Mouse (Mus musculus) hindbrain, embryonic 16.5 days (tissue): ENCODE measurements around the gene Gnai2. TPM values are rescaled to one million over a fixed set of nuclear protein-coding genes. Genes with fewer than 3 reads are reported as not detected.

Experiments used
- ATAC-seq: fragments of 200-750 bp; cut with Nextera tagmentation; 2 replicates; pipeline ENCODE4 v1.8.0; 2017; ENCODE audit warnings: moderate TSS enrichment, moderate library complexity
- H3K27ac ChIP-seq: fragments of 300-500 bp; sonication (generic); 2 replicates; pipeline ENCODE4 v1.5.1; 2014; ENCODE audit warnings: low read depth, mild to moderate bottlenecking, control low read depth, low read length, moderate library complexity
- H3K27me3 ChIP-seq: fragments of 300-500 bp; sonication (generic); replicated peaks from 2 replicates; pipeline ENCODE4 v1.6.1; 2014; ENCODE audit warnings: low read length; ENCODE audit not compliant: control insufficient read depth, insufficient read depth
- H3K36me3 ChIP-seq: fragments of 300-500 bp; sonication (generic); 2 replicates; pipeline ENCODE4 v1.6.1; 2014; ENCODE audit warnings: mild to moderate bottlenecking, low read length, moderate library complexity, mixed read lengths; ENCODE audit not compliant: control insufficient read depth, insufficient read depth
- H3K4me1 ChIP-seq: fragments of 300-500 bp; sonication (generic); 2 replicates; pipeline ENCODE4 v1.6.1; 2014; ENCODE audit warnings: low read depth, low read length; ENCODE audit not compliant: control insufficient read depth, insufficient read depth
- H3K4me2 ChIP-seq: fragments of 300-500 bp; sonication (generic); 2 replicates; pipeline ENCODE4 v1.6.1; 2014; ENCODE audit warnings: mild to moderate bottlenecking, low read length, control low read depth, moderate library complexity
- H3K4me3 ChIP-seq: fragments of 300-500 bp; sonication (generic); 2 replicates; pipeline ENCODE4 v1.5.1; 2014; ENCODE audit warnings: mild to moderate bottlenecking, low read length, control low read depth, moderate library complexity
- H3K9ac ChIP-seq: fragments of 300-500 bp; sonication (generic); 2 replicates; pipeline ENCODE4 v1.6.1; 2014; ENCODE audit warnings: low read depth, mild to moderate bottlenecking, control low read depth, low read length, moderate library complexity
- H3K9me3 ChIP-seq: fragments of 300-500 bp; sonication (generic); 2 replicates; pipeline ENCODE4 v1.6.1; 2014; ENCODE audit warnings: mild to moderate bottlenecking, low read length, moderate library complexity; ENCODE audit not compliant: control insufficient read depth
- WGBS: fragments of 180-500 bp; shearing (Covaris S2); extraction: QIAGEN DNeasy Blood & Tissue Kit; methylation state at CpG from one replicate; pipeline ENCODE4 v1.1.7; 2014; 5-methylcytosine and 5-hydroxymethylcytosine counted together
- polyA plus RNA-seq: library from polyadenylated mRNA; unstranded; fragments of >200 nt; fragmentation: Nextera tagmentation; extraction: Ambion mirVana; gene quantifications from 2 replicates; pipeline ENCODE4 v1.2.1, GENCODE M21; 2015

The Gnai2 gene
- polyA plus RNA-seq, 1 experiment from 2014 or later: 302 TPM

DNA sequence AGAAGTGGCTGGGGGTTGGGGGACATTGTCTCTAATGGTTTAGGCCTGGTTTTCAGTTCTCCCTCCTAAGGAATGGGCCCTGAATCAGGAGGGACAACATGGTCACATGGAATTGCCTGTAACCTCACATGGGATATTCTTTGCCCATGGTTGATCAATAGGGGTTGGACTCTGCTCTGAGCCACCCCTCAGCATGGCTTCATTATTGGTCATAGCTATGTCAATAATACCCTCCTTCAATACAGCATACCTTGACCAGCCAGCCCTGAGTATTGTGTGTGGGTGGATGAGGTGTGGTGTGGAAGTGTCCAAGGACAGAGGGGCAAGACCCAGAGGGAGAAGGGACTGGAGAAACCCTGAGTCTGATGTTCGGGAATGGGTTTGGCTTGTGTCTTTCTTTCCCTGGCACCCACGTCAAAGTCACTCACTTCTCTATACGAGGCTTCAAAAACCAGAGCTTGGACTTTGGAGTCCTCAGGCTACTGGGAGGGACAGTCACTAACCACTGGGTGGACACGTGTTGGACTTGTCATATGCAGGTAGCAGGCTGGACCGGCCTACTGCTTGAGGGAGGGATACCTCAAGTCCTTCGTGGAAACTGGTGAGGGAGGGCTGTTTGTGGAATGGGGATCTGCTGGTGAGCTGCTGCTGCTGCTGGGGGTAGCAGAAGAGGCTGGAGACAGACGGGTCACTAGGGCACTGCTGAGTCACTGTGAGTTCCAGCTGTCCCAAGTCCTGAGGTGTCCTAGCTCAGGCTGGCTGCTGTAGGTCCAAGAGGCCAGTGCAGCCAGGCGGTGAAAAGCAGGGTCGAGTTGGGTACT is 39.7 kb upstream of the Gnai2 start:
- Histone ChIP-seq H3K9ac (no peak overlapping the region), H3K9me3 (no peaks in the 10 kb centered on the region), H3K4me2 (no peak overlapping the region), H3K4me3 (no peak overlapping the region), H3K27me3 (peaks cover 17% of the 10 kb centered on the region), H3K36me3 (no peaks in the 10 kb centered on the region), H3K4me1 (peaks cover 8% of the 10 kb centered on the region), H3K27ac (no peak overlapping the region)
- ATAC-seq: no peak
- 60% methylated on average over 9 of the region's 9 CpGs for WGBS

DNA sequence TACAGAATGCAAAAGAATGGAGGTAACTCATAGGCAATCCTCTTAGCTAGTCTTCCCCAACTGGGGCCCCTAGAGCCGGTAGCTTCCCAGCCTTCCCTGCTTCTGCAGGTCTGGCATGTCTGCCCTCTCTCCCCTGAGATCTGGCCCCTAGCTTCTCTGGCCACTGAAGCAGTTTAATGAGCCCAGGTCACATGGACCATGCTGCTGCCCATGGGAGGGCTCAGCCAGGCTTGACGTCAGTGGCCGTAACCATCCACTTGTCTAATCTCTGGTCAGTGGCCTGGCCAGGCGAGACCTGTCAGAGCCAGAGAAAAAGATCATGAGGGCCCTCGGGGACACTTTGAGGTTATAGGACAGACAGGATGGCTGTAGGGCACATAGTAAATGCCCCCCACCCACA is 35.1 kb upstream of the Gnai2 start:
- no peak for ATAC-seq
- Histone ChIP-seq H3K4me3 (no peak overlapping the region), H3K9ac (no peak overlapping the region), H3K9me3 (no peaks in the 10 kb centered on the region), H3K4me2 (no peak overlapping the region), H3K27me3 (peaks cover 18% of the 10 kb centered on the region), H3K36me3 (no peaks in the 10 kb centered on the region), H3K4me1 (peaks cover 22% of the 10 kb centered on the region), H3K27ac (no peak overlapping the region)
- WGBS: 66% methylated on average over 5 of the region's 5 CpGs

DNA sequence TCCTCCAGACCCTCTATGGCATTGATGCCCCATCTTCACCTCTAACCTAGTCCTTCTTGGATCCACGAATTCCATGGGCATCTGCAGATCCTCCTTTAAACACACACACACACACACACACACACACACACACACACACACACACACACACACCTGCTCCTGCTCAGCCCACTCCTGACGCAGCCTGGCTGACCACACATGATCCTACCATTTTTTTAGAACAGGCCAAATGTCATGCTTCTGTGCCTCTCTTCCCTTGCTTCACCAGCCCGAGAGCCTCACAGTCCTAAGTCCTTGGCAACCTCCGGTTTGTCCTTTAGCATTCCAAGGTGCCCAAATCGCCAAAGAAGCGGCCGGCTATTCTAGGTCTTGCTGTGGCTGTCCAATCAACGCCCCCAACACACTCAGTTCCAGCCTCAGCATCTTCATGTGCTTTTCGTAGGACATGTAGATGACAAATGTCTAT is 34.3 kb upstream of the Gnai2 start, which contains the start of gene Slc38a3:
Gene Slc38a3, minus strand, starts transcription at position 51 of the 466 bp plus-strand sequence.
- Histone ChIP-seq H3K27me3 (peaks cover 10% of the 10 kb centered on the region), H3K27ac (no peak within 1 kb of the TSS), H3K4me1 (peaks cover 22% of the 10 kb centered on the region), H3K9ac (no peak within 1 kb of the TSS), H3K4me2 (no peak within 1 kb of the TSS), H3K36me3 (no peaks in the 10 kb centered on the region), H3K4me3 (no peak within 1 kb of the TSS), H3K9me3 (no peaks in the 10 kb centered on the region)
- no peak for ATAC-seq
- 86% methylated on average over 9 of the region's 9 CpGs for WGBS

DNA sequence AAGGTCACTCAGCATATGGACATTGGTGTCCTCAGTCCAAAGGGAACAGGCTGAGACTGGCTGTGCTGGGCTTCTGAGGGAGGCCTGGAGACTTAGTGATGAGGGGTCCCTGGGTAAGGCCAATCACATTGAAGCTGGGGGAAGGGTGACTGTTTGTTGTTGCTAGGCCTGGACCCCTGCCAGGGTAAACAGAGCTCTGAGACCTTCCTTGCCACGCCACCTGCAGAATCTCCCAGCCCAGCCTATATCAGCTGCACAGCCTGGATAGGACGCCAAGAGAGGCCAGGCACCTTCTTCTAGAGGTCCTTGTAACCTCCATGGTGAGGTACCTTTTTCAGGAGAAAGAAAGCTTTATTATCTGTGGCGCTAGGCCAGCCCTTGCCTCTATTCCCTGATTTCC is 33.7 kb upstream of the Gnai2 start:
- H3K27ac ChIP-seq: no peak overlapping the region
- no peaks in the 10 kb centered on the region for H3K36me3 ChIP-seq
- H3K9me3 ChIP-seq: no peaks in the 10 kb centered on the region
- ATAC-seq: no peak
- peaks cover 9% of the 10 kb centered on the region for H3K27me3 ChIP-seq
- H3K4me2 ChIP-seq: no peak overlapping the region
- no peak overlapping the region for H3K9ac ChIP-seq
- no peak overlapping the region for H3K4me3 ChIP-seq
- 62% methylated on average over 3 of the region's 3 CpGs for WGBS
- H3K4me1 ChIP-seq: peaks cover 22% of the 10 kb centered on the region

DNA sequence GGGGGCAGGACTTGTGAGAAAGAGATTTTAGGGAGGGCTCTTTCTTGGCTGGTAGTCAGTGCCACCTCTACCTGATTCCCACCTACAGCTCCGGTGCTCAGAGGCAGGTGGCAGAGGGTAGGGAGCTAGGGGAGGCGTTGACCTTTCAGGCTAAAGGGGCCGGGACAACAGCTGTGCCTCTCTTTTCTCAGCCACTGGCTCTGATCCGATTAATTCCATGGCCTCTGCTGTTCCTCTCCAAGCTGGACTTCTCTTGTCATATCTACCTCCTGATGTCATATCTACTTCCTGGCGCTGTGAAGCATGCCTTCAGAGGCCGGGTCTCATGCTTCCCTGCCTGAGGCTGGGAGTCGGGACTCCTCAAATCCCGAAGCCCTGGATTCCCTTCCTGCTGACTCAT is 32.8 kb upstream of the Gnai2 start:
- Histone ChIP-seq H3K27me3 (peaks cover 9% of the 10 kb centered on the region), H3K9me3 (no peaks in the 10 kb centered on the region), H3K4me1 (peaks cover 26% of the 10 kb centered on the region), H3K27ac (no peak overlapping the region), H3K4me2 (no peak overlapping the region), H3K9ac (no peak overlapping the region), H3K36me3 (no peaks in the 10 kb centered on the region), H3K4me3 (no peak overlapping the region)
- 50% methylated on average over 8 of the region's 8 CpGs for WGBS
- ATAC-seq: no peak

DNA sequence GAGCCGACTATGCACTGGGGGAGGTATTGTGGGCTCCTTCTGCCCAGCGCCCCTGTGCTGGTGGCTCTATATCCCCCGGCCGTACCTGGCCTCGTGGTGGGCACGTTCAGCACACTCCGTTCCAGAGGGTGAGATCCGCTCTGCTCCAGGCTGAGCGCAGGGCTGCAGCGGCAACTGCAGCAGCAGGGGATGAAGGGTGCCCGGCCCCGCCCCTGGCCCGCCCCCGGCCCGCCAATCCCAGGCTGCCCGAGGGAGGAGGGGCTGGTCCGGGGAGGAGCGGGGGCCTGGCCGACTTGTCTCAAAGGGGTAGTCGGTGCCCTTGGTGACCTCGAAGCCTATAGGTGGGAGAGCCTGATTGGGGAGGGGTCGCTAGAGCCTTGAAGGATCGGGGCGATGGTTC is 32.1 kb upstream of the Gnai2 start:
- WGBS: under 1% methylated on average over 24 of the region's 24 CpGs
- H3K9ac ChIP-seq: peak overlapping the region; percentile 70
- H3K4me2 ChIP-seq: peak overlapping the region; percentile 73
- no peaks in the 10 kb centered on the region for H3K36me3 ChIP-seq
- peaks cover 29% of the 10 kb centered on the region for H3K4me1 ChIP-seq
- peak overlapping the region; percentile 50 for H3K4me3 ChIP-seq
- ATAC-seq: peak; percentile 81
- H3K27ac ChIP-seq: peak overlapping the region; percentile 60
- no peaks in the 10 kb centered on the region for H3K9me3 ChIP-seq
- peaks cover 9% of the 10 kb centered on the region for H3K27me3 ChIP-seq

DNA sequence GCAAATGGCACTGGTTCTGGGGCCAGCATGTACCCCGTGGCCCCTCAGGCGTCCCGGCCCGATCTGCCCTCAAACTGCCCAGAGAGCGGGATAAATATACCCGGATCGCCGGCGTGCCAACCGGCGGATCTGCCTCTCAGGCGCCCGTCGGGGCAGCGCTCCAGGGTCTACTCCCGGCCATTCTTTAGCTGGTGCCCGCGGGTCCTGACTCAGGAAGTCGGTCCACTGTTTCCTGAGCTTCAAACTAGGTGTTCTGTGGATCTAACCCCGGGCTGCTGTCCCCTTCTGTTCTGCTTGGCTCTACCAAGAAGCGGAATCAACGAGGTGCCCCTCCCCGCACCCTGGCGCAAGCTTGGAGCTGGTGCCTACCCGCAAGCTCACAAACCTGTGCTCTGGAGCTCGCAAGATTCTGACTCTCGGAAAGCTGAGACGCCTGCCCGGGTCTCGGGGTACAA is 31.6 kb upstream of the Gnai2 start:
- WGBS: 1% methylated on average over 30 of the region's 30 CpGs
- H3K9ac ChIP-seq: peak overlapping the region; percentile 70
- no peaks in the 10 kb centered on the region for H3K9me3 ChIP-seq
- peak overlapping the region; percentile 50 for H3K4me3 ChIP-seq
- ATAC-seq: no peak; the same call in 1 of the 2 replicates
- H3K36me3 ChIP-seq: no peaks in the 10 kb centered on the region
- H3K27ac ChIP-seq: peak overlapping the region; percentile 60
- H3K4me1 ChIP-seq: peaks cover 29% of the 10 kb centered on the region
- H3K27me3 ChIP-seq: peaks cover 9% of the 10 kb centered on the region
- peak overlapping the region; percentile 73 for H3K4me2 ChIP-seq

DNA sequence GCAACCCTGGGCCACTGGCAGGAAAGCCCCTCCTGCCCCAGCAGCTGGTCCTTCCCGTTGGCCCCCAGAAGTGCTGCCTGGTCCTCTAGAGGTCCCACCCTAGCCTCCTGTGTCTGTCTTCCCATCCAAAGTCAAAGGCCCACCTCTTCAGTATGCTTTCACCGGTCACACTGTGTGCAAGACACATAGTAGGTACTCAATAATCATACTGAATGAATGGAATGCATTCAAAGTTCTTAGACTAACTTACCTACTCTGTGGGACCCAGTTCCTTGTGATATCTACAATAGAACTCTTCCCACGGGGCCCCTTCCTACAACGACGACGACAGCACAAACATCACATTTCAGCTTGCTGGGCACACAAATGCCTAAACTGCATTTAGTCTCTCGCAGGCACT is 30.1 kb upstream of the Gnai2 start:
- H3K4me2 ChIP-seq: peak overlapping the region; percentile 73
- peak overlapping the region; percentile 50 for H3K4me3 ChIP-seq
- WGBS: 83% methylated on average over 7 of the region's 7 CpGs
- peak overlapping the region; percentile 15; the same call in 1 of the 2 replicates for H3K27ac ChIP-seq
- no peaks in the 10 kb centered on the region for H3K9me3 ChIP-seq
- H3K27me3 ChIP-seq: peaks cover 9% of the 10 kb centered on the region
- H3K9ac ChIP-seq: no peak overlapping the region
- H3K4me1 ChIP-seq: peaks cover 35% of the 10 kb centered on the region
- ATAC-seq: no peak
- no peaks in the 10 kb centered on the region for H3K36me3 ChIP-seq

DNA sequence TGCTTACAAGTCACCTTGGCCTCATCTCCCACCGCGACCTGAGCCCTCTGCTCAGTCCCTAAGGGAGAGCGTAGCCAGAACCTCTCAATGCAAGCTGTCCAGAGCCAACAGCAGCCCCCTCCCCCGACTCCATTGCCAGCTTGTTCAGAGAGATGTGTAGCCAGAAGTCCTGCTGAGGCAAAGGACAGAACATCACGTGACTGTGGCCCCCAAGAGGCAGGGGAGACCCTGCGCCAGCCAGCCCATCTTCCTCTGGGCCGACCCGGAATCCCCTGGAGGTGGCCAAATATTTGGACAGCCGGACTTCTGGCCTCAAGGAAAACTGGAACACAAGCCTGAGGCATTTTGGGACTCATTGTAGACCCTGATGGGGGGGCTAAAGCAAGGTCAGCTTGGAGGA is 28.4 kb upstream of the Gnai2 start:
- ATAC-seq: peak; percentile 29; the same call in 1 of the 2 replicates
- Histone ChIP-seq H3K9ac (no peak overlapping the region), H3K4me3 (no peak overlapping the region), H3K4me2 (peak overlapping the region; percentile 38), H3K4me1 (peaks cover 34% of the 10 kb centered on the region), H3K27ac (peak overlapping the region; percentile 19), H3K9me3 (no peaks in the 10 kb centered on the region), H3K36me3 (no peaks in the 10 kb centered on the region), H3K27me3 (peaks cover 9% of the 10 kb centered on the region)
- 35% methylated on average over 9 of the region's 9 CpGs for WGBS
